18 mouse cellular contexts compared by ENCODE assay signal in the genomic region with DNA sequence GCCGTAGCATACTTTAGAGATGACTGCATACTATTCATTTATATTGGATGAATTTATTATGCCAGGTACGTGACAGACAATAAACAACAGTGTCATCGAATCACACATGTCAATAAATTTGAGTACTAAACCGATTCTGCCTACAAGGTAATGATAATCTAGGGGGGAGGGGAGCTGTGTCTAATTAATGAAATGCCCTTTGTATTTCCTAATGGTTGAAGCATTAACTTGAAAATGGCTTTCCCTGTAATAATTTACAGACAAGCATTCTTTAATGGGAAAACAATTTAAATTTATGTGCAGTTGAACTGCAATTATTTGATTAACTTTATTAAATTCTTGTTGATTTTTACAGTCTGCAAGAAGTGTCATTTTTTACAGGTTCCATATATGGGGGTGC.
"Had no signal": no experiment of that assay in that cellular context is flagged by ENCODE, and none has a peak within 500 bp of the region (broad histone marks: within the 10 kb centered on the region; RNA-seq: fewer than 3 reads in every experiment).

No protein-coding gene starts in this region.

- H3K4me3 ChIP-seq: liver, embryonic 15.5 days; lung, embryonic 15.5 days; megakaryocyte, embryonic 14.5 days; midbrain, embryonic 13.5 days; midbrain, embryonic 15.5 days; stomach, embryonic 15.5 days had no signal

- H3K9ac ChIP-seq: liver, embryonic 15.5 days; liver, postnatal 0 days; lung, embryonic 15.5 days; midbrain, embryonic 13.5 days; midbrain, embryonic 15.5 days; stomach, embryonic 15.5 days had no signal

- H3K9me3 ChIP-seq: lung, embryonic 15.5 days; midbrain, embryonic 13.5 days; midbrain, embryonic 15.5 days; stomach, embryonic 15.5 days had no signal

- DNase-seq: liver, postnatal 0 days; lung, adult 2 months; lung, postnatal 14 days; lung, postnatal 36 days; right cerebral cortex, postnatal 14 days; thymus, adult 2 months; thymus, postnatal 25 days; thymus, postnatal 4 days had no signal

- H3K4me1 ChIP-seq: liver, embryonic 15.5 days; lung, embryonic 15.5 days; megakaryocyte, embryonic 14.5 days; midbrain, embryonic 13.5 days; midbrain, embryonic 15.5 days; stomach, embryonic 15.5 days had no signal

- H3K27me3 ChIP-seq: liver, embryonic 15.5 days; lung, embryonic 15.5 days; megakaryocyte, embryonic 14.5 days; midbrain, embryonic 13.5 days; midbrain, embryonic 15.5 days; stomach, embryonic 15.5 days had no signal

- H3K4me2 ChIP-seq: liver, embryonic 15.5 days; lung, embryonic 15.5 days; midbrain, embryonic 11.5 days; midbrain, embryonic 13.5 days; midbrain, embryonic 15.5 days; stomach, embryonic 15.5 days had no signal

- H3K27ac ChIP-seq: liver, embryonic 15.5 days; lung, embryonic 15.5 days; macrophage; midbrain, embryonic 13.5 days; midbrain, embryonic 15.5 days; stomach, embryonic 15.5 days; stomach, postnatal 0 days had no signal

- H3K36me3 ChIP-seq: liver, embryonic 15.5 days; lung, embryonic 15.5 days; midbrain, embryonic 13.5 days; midbrain, embryonic 15.5 days; stomach, embryonic 15.5 days had no signal

- ATAC-seq: liver, postnatal 0 days; lung, postnatal 0 days; midbrain, embryonic 13.5 days; midbrain, embryonic 15.5 days had no signal
